Mouse (Mus musculus) layer of hippocampus, adult 9-11 months (tissue): ENCODE results near the gene Rps6ka1.
"Not testable (repeated sequence)": the region's sequence is repeated elsewhere in the genome, so short reads cannot be mapped to it uniquely, and the experiment has no call there.

Experiments
- DNase-seq: peaks from one replicate; pipeline ENCODE4 v3.0.0; 2022

Gene Rps6ka1

DNA sequence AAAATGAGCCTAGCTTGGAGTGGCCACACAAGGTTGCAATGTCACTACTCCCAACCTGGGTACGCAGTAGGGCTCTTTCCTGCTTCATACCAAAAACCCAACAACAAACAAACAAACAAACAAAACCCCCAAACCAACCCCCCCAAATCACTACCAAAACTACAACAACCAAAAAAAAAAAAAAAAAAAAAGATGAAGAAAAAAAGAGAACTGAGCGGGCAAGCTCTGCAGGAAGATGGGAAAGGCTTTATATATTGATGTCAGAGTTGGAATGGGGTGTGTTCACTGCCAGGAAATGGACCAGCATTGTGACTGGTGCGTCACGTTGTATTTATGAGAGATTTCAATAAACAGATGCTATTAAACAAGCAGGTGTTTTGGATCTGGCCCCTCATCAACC lies 33.0 kb downstream of the Rps6ka1 start:
- no peak for DNase-seq

DNA sequence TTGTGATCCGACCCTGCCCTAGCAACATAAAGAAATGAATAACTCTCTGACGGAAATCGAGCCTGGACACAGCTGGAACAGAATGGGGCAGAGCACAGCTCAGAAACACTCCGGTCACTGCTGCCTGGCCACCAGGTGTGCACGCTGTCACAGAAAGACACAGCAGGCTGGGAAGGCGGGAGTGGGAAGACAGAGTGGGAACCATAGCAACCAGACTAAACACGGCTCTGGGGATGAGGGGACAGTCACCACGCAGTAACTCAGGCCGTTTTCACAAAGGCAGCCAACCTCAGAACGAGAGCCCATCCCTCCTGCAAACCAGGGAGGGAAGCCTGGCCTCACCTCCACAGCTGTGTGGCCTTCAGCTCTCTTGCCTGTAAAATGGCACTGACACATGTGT lies 34.0 kb downstream of the Rps6ka1 start:
- no peak for DNase-seq

DNA sequence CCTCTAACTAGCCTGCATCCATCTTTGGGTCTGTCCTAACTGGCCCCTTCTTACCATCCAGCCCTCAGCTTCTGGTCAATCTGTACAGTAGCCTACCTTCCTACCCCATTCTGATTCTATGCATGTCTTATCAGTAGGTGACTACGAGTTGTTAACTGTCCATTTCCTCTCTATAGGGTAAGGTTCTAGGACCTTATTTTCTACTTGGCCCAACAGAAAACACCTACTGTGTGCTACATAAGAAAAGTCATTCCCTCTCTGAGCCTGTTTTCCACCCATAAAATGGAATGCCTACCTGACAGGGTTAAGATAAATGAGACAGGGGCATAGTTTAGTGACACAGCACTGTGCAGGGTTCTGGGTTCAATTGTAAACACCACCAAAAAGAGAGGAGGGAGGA lies 41.0 kb downstream of the Rps6ka1 start:
- DNase-seq, result no peak

DNA sequence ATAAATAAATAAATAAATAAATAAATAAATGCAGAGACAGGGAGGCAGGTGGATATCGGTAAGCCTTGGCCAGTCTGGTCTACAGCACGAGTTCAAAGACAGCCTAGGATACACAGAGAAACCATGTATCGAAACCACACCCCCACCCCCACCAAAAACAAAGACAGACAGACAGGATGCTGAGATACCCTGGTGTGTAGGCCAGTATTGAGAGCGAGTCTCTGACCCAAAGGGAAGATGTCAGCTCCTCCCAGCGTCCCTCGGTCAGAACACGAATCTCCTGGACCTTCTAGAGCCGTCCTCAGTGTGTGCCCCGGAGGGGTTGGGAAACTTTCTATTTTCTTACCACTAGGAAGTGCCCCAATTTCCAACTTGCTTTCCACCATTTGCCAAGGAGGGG lies 42.5 kb downstream of the Rps6ka1 start:
- no peak for DNase-seq

DNA sequence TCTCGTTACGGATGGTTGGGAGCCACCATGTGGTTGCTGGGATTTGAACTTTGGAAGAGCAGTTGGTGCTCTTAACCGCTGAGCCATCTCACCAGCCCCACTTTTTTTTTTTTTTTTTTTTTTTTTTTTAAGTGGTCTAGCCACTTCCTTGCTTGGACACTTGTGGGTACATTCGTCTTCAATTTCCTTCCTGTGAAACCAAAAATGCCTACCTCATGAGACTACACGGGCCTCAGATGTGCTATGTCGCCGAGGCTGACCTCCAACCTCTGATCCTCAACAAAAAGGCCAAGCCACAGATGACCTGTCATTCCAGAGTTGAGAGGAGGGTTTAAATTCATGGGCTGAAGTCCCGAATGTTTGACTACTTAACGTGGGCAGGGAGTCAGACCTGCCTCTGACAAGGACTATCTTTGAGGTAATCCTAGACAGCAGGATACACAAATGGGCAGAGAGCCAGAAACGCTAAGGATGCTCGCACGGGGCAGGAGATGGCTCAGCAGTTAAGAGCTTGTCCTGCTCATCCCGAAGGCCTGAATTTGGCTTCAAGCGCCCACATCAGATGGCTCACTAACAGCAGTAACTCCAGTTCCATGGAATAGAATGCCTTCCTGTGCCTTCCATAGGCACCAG lies 43.3 kb downstream of the Rps6ka1 start:
- no peak for DNase-seq

DNA sequence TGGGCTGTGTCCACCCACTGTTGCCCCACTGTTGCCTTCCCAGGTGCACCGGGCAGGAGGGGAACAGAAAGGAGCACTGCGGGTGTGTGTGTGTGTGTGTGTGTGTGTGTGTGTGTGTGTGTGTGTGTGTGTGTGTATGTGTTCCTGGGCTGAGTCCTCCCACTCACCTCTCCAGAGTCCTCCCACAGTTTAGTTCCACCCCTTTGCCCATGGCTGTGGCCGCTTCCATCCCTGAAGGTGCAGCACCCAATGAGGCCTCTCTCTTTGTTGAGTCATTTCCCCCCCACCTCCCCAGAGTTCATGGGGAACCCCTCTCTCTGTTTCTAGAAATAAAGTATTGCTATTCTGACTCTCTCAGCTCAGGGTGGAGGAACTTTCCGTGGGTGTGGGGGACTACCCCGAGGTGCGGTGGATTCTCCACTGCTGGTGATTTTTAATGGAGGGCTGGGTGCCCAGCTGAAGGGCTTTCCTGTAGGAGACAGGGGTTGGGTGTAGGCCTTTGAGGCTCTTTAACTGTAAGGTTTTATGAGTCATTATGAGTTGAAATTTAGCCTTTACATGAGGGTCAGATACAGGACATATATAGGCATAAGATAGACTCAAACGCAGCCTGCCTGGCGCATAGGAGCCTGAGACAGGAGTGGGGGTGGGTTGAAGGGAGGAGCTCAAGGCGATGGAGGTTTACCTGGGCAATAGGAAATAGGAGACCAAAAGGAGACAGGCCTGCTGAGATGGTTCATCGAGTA lies 44.4 kb downstream of the Rps6ka1 start:
- no peak for DNase-seq

DNA sequence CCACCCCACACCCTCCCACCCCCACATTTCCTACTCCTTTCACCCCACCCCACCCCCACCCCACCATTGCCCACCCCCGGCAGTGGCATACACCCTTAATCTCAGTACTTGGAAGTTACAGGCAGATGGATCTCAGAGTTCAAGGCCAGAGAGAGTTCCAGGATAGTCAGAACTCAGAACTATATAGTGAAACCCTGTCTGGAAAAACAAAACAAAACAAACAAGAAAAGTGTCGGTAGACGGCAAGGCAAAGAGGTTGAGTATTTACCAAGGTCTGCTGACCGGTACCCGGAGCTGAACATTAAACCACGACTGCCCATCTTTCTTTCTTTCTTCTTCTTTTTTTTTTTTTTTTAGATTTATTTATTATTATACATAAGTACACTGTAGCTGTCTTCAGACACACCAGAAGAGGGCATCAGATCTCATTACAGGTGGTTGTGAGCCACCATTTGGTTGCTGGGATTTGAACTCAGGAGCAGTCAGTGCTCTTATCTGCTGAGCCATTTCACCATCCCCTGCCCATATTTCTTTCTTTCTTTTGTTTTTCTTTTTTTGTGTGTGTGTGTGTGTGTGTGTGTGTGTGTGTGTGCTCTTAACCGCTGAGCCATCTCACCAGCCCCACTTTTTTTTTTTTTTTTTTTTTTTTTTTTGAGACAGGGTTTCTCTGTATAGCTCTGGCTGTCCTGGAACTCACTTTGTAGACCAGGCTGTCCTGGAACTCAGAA lies 45.7 kb downstream of the Rps6ka1 start:
- not testable (repeated sequence) for DNase-seq

DNA sequence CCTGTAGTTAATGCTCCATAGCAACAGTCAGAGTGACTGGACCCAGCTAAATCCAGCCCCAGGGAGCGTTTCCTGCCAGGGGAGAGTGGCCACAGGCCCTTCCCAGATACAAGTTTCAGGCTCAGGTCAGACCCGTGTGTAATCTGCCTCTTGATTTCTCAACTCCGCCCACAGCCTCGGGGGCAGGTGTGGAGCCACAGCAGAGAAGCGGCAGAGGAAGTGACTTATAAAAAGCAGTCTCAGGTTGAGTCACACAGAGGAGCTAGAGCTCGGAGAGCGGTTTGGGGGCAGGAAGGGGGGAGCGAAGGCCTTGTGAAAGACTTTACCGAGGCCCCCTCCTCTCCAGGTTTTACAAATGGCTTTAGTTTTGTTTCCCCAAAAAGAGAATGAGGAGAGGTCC lies 46.6 kb downstream of the Rps6ka1 start:
- no peak for DNase-seq

DNA sequence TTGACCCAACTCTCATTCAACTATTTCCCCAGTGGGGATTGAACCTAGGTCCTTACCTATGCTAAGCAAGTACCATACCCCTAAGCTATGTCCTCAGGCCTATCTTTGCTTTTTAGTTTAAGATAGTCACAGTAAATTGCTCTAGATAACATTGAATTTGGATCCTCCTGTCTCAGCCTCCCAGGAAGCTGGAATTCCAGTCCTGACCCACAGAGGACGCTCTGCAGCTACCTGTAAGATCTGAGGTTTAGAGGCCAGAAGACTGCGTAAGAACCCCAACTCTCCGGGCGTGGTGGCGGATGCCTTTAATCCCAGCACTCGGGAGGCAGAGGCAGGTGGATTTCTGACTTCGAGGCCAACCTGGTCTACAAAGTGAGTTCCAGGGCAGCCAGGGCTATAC lies 47.1 kb downstream of the Rps6ka1 start:
- no peak for DNase-seq

DNA sequence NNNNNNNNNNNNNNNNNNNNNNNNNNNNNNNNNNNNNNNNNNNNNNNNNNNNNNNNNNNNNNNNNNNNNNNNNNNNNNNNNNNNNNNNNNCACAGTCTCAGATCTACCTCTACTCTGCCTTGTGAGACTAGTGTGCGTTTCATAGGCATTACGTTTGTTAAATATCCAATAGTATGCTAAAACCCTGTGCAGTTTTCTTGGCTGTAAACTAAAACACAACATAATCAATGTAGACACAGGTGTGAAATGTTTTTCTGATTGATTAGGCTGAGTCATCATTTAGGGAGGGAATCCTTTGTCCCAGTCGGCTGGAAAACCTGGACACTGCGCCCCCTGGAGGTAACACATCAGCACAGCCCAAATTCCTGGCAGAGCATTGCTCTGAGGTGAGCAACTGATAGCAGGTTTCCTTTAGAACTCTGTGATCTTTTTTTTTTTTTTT lies 48.2 kb downstream of the Rps6ka1 start:
- no peak for DNase-seq

DNA sequence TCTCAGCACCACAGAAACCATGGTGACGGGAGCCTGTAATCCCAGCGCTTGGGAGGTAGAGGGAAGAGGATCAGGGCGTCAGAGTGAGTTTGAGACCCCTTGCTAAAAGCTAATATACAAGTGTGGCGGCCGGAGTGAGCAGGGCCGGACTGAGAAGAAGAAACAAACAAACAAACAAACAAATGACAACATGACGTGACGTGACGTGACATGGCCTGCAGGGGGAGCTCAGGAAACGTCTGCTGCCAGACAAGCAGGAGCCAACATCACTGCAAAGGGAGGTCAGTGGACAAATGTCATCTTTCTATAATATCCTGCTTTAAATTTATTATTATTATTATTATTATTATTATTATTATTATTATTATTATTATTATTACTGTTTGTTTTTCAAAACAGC lies 51.0 kb downstream of the Rps6ka1 start:
- no peak for DNase-seq

DNA sequence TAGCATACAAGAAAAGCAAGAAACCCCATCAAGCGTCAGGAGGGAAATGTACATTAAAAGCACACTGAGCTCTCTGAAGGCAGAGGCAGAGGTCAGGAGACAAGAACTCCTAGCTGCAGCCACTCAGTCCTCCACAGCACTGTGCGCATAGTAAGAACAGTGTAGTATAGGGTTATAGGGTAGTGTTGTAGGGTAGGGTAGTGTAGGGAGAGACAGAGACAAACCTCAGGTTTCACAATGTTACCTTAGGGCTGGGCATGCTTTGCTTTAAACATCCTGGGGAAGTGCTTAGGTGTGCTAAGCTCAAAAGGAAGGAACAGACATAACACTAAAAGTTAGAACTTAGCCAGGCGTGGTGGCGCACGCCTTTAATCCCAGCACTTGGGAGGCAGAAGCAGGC lies 52.4 kb downstream of the Rps6ka1 start:
- DNase-seq, result no peak

DNA sequence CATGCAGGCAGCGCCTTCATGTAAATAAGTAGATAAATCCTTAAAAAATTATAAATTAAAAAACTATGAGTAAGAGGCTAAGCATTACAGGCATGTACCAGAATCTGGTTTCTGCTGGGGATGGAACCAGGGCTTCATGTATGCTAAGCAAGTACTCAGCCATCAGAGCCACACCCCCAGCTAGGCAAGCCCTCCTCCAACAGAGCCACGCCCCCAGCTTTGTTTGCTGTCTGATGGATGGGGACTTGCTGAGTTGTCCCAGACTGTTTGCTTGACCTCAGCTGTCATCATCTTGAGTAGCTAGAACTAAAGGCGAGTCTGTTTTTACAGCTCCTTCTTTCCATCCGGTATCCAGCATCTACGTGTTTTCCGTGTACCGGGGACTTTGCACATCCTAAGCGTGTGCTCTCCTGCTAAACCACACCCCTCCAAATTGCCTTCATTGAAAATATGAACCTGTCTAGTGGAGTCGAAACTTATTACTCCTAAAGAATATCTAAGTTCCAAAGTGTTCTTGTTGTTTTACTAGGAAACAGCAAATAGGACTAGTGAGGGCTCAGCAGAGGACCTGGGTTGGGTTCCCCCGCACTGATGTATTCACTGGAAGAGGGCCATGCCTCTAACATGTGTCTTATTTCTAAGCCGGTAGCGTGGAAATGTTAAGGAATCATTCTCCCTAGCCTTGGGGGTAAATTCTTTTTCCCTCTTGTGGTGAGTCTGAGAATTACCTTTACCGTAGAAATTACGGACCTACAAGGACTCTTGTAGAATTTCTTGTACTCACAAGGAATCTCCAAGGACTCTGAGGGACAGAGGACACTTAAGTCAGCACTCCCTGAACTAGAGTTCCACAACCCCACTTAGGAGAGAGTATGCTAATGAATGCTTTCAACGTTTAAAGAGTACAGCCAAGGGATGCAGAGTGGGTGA lies 54.4 kb downstream of the Rps6ka1 start:
- no peak for DNase-seq

DNA sequence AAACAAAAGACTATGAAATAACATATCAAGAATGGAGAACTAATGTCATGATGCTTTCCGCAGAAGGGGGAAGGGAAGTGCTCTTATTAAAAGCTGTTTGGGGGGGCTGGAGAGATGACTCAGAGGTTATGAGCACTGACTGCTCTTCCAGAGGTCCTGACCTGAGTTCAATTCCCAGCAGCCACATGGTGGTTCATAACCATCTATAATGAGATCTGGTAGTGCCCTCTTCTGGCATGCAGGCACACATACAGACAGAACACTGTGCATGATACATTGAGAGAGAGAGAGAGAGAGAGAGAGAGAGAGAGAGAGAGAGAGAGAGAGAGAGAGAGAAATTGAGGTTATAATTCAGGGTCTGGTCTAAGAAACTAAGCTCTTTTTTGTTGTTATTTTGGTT lies 57.1 kb downstream of the Rps6ka1 start:
- DNase-seq, result no peak

DNA sequence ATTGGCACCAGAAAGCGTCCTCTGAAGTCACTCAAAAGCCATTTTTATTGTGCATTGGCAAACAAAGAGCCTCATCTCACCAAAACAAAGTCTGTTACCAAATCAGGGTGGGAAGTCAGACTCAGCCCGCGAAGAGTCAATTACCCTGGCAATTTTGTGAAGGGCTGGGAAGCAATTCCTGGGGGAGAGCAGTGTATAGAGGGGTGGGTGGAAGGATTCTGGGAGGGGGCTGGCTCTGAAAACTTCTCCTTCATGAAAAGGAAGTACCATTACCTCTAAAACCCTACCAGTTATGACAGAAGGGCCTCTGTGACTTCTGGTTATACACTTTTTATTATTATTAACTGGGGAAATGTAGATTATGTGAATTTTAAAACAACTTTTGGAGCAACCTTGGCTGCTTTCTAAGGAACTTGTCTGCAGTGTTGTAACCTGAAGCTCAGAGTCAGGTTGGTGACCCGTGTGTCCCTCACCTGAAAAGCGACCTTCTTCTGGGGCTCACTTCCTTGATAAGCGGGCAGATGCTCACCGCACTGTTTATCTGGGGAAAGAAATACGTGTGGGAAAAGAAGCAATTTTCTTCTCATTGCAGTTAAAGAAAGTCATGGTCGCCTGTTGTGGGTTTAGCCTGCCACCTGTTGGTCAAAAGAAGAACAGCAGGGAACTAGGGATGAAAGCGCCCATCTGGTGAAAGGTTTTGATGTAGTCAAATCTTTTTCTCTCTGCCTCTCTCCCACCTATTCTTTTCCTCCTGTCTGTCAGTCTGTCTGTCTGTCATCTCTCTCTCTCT lies 58.1 kb downstream of the Rps6ka1 start:
- DNase-seq, result peak; percentile 48

DNA sequence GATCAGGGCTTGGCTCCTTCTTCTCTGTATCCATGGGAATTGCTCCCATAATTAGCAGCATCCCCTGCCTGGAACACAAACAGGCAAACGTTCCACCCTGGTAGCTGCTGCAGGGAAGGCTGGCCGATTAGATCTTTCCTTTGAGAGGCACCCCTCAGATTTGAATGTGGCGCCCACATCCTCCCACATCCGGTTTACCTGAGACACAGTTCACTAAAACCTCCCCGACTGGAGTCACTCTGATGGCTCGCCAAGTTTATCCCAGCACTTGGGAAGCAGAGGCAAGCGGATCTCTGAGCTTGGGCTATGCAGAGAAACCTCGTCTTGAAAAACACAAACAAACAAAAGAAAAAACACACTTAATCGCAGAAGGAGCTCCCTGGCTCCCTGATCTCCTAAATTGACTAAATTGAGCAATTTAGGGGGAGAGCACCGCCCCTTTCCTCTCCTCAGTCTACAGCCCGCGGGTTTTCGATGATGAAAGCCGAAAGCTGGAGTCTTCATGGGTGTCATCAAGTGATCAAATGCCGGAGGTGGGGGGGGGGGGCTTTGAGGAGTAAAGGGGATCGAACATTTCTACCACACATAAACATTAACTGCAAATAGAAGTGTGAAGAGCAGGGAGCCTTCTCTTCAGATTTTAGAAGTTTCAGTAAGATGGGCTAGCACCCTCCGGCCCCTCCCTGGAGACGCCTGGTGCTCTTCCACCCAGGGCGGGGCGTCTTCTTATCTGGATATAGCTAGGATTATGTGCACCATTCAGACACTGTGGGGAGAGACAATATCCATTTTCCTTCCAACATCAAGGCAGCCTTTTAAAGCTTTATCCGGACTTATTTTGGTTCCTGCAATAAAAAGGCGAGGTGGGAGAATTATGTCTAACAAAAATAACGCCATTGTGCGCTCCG lies 59.5 kb downstream of the Rps6ka1 start:
- DNase-seq, result no peak

DNA sequence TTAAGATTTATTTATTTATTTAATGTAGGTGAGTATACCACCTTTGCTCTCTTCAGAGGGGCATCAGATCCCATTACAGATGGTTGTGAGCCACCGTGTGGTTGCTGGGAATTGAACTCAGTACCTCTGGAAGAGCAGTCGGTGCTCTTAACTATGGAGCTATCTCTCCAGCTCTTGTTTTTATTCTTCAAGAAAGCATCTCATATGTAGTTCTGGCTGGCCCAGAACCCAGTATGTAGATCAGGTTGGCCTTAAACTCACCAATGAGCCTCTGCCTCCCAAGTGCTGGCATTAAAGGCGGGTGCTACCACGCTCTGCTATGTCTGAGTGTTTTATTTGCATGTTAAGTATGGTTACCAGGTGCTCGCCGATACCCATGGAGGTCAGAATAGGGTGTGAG lies 60.2 kb downstream of the Rps6ka1 start:
- DNase-seq, result no peak

DNA sequence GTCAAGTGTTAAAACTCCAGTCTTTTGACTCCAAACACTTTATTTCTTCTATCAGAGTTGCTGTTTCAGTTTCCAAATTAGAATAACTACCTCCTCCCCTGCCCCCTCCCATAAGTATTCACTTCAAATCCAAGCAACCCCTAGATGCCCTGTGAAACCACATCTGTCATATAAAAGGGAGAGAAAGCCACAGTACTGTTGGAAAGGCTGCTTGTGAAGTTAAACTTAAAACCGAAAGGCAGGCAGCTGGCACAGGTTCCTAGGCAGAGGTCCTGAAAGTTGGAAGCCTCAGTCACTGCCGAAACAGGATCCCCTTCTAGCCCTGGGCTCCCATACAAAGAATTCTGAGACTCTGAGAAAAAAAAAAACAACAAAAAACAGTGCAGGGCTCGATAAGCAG lies 61.9 kb downstream of the Rps6ka1 start:
- no peak for DNase-seq

DNA sequence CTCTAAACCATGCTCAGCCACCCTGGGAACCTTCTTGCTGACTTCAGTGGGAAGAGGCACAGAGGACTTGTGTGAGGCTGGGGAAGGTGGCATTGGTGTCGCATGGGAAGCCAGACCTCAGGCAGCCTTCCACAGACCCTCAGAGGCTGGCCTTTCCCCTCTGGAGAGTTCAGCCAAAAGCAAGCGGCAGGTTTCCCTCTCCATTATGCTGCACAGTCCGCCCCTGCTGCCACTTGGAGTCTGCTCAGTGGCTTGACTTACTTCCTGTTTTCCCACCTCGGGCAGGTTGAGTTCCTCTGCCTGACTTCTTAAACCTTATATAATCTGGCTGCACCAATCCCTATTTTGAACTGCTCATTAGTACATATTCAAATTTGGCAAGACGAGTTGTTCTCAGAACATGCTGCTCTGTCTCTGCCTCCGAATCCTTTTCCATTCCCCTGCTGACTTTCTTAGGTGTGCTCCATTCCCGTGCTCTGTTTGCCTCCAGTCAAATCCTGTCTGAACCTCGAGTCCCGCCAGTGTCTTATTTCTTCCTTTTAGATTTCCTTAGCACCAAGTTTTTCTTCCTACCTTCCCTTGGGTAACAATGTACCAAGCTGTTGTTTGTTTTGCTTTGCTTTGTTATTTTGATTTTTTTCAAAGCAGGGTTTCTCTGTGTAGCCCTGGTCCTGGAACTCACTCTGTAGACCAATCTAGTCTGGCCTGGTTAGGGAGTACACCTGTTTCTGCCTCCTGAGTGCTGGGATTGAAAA lies 66.6 kb downstream of the Rps6ka1 start:
- no peak for DNase-seq

DNA sequence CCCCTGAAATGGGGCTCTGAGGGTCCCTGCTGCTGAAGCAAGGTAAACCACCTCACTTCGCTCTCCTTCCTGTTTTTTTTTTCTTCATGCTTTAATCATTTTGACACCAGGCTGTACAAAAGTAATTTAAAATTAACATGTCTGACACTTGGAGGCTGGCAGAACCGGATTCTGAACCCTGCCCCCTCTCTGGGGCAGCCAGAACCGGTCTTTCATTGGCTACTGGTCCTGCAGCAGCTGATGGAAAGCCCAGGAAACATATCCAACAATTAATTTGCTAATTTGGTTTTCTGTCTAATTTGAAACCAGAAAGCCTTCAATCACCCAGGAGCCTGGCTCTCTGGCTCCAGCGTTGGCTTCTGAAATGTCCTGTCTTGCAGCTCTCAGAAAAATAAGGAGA lies 67.4 kb downstream of the Rps6ka1 start:
- no peak for DNase-seq
